In genomic region chr9:20694721-20695235, GRCm38 (mm10) we compare ENCODE assay signal across 9 mouse cellular contexts. TPM values are rescaled to one million over a fixed set of nuclear protein-coding genes. Genes with fewer than 3 reads are reported as not detected.
DNase-seq lines count a peak whose midpoint lies in the region; ATAC-seq lines count a peak whose summit lies in the region.
"Had no signal": no experiment of that assay in that cellular context is flagged by ENCODE, and none has a peak within 500 bp of the region (broad histone marks: within the 10 kb centered on the region; RNA-seq: fewer than 3 reads in every experiment).

No protein-coding gene starts in this region.

- ATAC-seq in heart, embryonic 16.5 days (replicated peaks; ENCODE audit: extremely low read depth, insufficient read depth, low FRiP score) = no peak
- no peak for ATAC-seq in hindbrain, embryonic 14.5 days (ENCODE audit: low FRiP score)
- ATAC-seq in midbrain, embryonic 15.5 days (replicated peaks) = no peak

- DNase-seq in heart, adult 11 months = no peak
- peak; percentile 49 for DNase-seq in embryo, embryonic 11 days
- DNase-seq in hindbrain, embryonic 14.5 days (ENCODE audit: low spot score) = peak; percentile 28
- no peak for DNase-seq in spleen, adult 12 weeks (ENCODE audit: low spot score)
- DNase-seq in urinary bladder, adult 2 months (ENCODE audit: low spot score) = no peak
- no peak for DNase-seq in right cerebral cortex, adult 2 months (ENCODE audit: low spot score in 2 of 2)

- peak overlapping the region; percentile 74 for H3K4me2 ChIP-seq in heart, embryonic 16.5 days (ENCODE audit: low read depth, low read length)
- peak overlapping the region; percentile 43 for H3K4me2 ChIP-seq in hindbrain, embryonic 14.5 days (replicated peaks)
- peak overlapping the region; percentile 38 for H3K4me2 ChIP-seq in midbrain, embryonic 15.5 days

- 3% methylated on average over 25 of the region's 25 CpGs for WGBS in heart, embryonic 16.5 days
- 4% methylated on average over 25 of the region's 25 CpGs for WGBS in hindbrain, embryonic 14.5 days
- 7% methylated on average over 25 of the region's 25 CpGs for whole genome bisulfite sequencing in midbrain, embryonic 15.5 days

- peaks cover 18% of the 10 kb centered on the region for H3K27me3 ChIP-seq in heart, embryonic 16.5 days (ENCODE audit: control insufficient read depth, insufficient read depth, low read length)
- no peaks in the 10 kb centered on the region for H3K27me3 ChIP-seq in hindbrain, embryonic 14.5 days (ENCODE audit: control insufficient read depth, insufficient read depth, low read length)
- H3K27me3 ChIP-seq in midbrain, embryonic 15.5 days (replicated peaks) = no peaks in the 10 kb centered on the region

- H3K4me1 ChIP-seq in heart, embryonic 16.5 days (ENCODE audit: control insufficient read depth, insufficient read depth, low read length) = peaks cover 9% of the 10 kb centered on the region
- peaks cover 28% of the 10 kb centered on the region for H3K4me1 ChIP-seq in hindbrain, embryonic 14.5 days (replicated peaks; ENCODE audit: control insufficient read depth, insufficient read depth, low read length)
- peaks cover 42% of the 10 kb centered on the region for H3K4me1 ChIP-seq in midbrain, embryonic 15.5 days

- H3K27ac ChIP-seq in heart, embryonic 16.5 days (ENCODE audit: low read length) = no peak overlapping the region
- peak overlapping the region; percentile 33; the same call in 1 of the 2 replicates for H3K27ac ChIP-seq in hindbrain, embryonic 14.5 days
- peak overlapping the region; percentile 65 for H3K27ac ChIP-seq in midbrain, embryonic 15.5 days
- H3K27ac ChIP-seq: macrophage had no signal

- H3K36me3 ChIP-seq in heart, embryonic 16.5 days (ENCODE audit: control insufficient read depth, insufficient read depth) = no peaks in the 10 kb centered on the region
- H3K36me3 ChIP-seq in hindbrain, embryonic 14.5 days (replicated peaks; ENCODE audit: control insufficient read depth, insufficient read depth) = no peaks in the 10 kb centered on the region
- no peaks in the 10 kb centered on the region for H3K36me3 ChIP-seq in midbrain, embryonic 15.5 days (replicated peaks)

- peak overlapping the region; percentile 53 for H3K4me3 ChIP-seq in heart, embryonic 16.5 days (ENCODE audit: low read length)
- H3K4me3 ChIP-seq in hindbrain, embryonic 14.5 days (replicated peaks; ENCODE audit: low read length) = peak overlapping the region; percentile 15
- peak overlapping the region; percentile 13; the same call in 1 of the 2 replicates for H3K4me3 ChIP-seq in midbrain, embryonic 15.5 days

- H3K9ac ChIP-seq in heart, embryonic 16.5 days (ENCODE audit: low read length) = peak overlapping the region; percentile 53
- peak overlapping the region; percentile 10; the same call in 1 of the 2 replicates for H3K9ac ChIP-seq in hindbrain, embryonic 14.5 days
- no peak overlapping the region for H3K9ac ChIP-seq in midbrain, embryonic 15.5 days

- no peaks in the 10 kb centered on the region for H3K9me3 ChIP-seq in heart, embryonic 16.5 days (replicated peaks; ENCODE audit: control insufficient read depth, low read length)
- H3K9me3 ChIP-seq in hindbrain, embryonic 14.5 days (ENCODE audit: control insufficient read depth, low read length) = no peaks in the 10 kb centered on the region
- H3K9me3 ChIP-seq in midbrain, embryonic 15.5 days = no peaks in the 10 kb centered on the region

RNA-seq across cellular contexts. Expression of gene Pin1, which starts 42.9 kb away (rescaled TPM):
- 47.4 and 48.4 TPM in 2 replicates for polyA plus RNA-seq in heart, embryonic 16.5 days (2015; fragmentation: Nextera tagmentation; extraction: Ambion mirVana)
- 64.5 and 64.6 TPM in 2 replicates for polyA plus RNA-seq in hindbrain, embryonic 14.5 days (2014; fragmentation: Nextera tagmentation; extraction: Ambion mirVana)
- 65.0 and 68.4 TPM in 2 replicates for polyA plus RNA-seq in midbrain, embryonic 15.5 days (2015; fragmentation: Nextera tagmentation; extraction: Ambion mirVana)
- polyA plus RNA-seq in urinary bladder, adult 2 months (2012; rRNA removed) = 16.3 and 18.9 TPM in 2 replicates

RNA-seq across cellular contexts. Expression of gene Fbxl12, which starts 50.2 kb away (rescaled TPM):
- polyA plus RNA-seq in heart, embryonic 16.5 days (2015; fragmentation: Nextera tagmentation; extraction: Ambion mirVana) = 19.4 and 21.6 TPM in 2 replicates
- 10.2 and 10.5 TPM in 2 replicates for polyA plus RNA-seq in hindbrain, embryonic 14.5 days (2014; fragmentation: Nextera tagmentation; extraction: Ambion mirVana)
- polyA plus RNA-seq in midbrain, embryonic 15.5 days (2015; fragmentation: Nextera tagmentation; extraction: Ambion mirVana) = 16.0 and 17.8 TPM in 2 replicates
- polyA plus RNA-seq in urinary bladder, adult 2 months (2012; rRNA removed) = 35.2 and 38.0 TPM in 2 replicates

RNA-seq across cellular contexts. Expression of gene Olfm2, which starts 51.4 kb away (rescaled TPM):
- polyA plus RNA-seq in heart, embryonic 16.5 days (2015; fragmentation: Nextera tagmentation; extraction: Ambion mirVana) = 1.4 and 1.7 TPM in 2 replicates
- polyA plus RNA-seq in hindbrain, embryonic 14.5 days (2014; fragmentation: Nextera tagmentation; extraction: Ambion mirVana) = 185 and 207 TPM in 2 replicates
- 209 and 213 TPM in 2 replicates for polyA plus RNA-seq in midbrain, embryonic 15.5 days (2015; fragmentation: Nextera tagmentation; extraction: Ambion mirVana)
- 4.7 and 6.2 TPM in 2 replicates for polyA plus RNA-seq in urinary bladder, adult 2 months (2012; rRNA removed)
- polyA plus RNA-seq: macrophage had no signal

RNA-seq across cellular contexts. Expression of gene Ubl5, which starts 52.1 kb away (rescaled TPM):
- polyA plus RNA-seq in heart, embryonic 16.5 days (2015; fragmentation: Nextera tagmentation; extraction: Ambion mirVana) = 281 and 320 TPM in 2 replicates
- polyA plus RNA-seq in hindbrain, embryonic 14.5 days (2014; fragmentation: Nextera tagmentation; extraction: Ambion mirVana) = 414 and 480 TPM in 2 replicates
- 411 and 447 TPM in 2 replicates for polyA plus RNA-seq in midbrain, embryonic 15.5 days (2015; fragmentation: Nextera tagmentation; extraction: Ambion mirVana)
- polyA plus RNA-seq in urinary bladder, adult 2 months (2012; rRNA removed) = 477 and 551 TPM in 2 replicates

Comparison
In these comparisons a context has a peak if more than half of its experiments do, and no peak if none do; other contexts are left out.
1. DNase-seq: peak in embryo, embryonic 11 days (single experiment) and hindbrain, embryonic 14.5 days (single experiment); none in heart, adult 11 months (single experiment), spleen, adult 12 weeks (single experiment), urinary bladder, adult 2 months (single experiment) and right cerebral cortex, adult 2 months (0 of 2).
2. RNA of gene Olfm2, which starts 51.4 kb away (polyA plus RNA-seq): 209 to 213 TPM in midbrain, embryonic 15.5 days and 185 to 207 TPM in hindbrain, embryonic 14.5 days; 4.7 to 6.2 TPM in urinary bladder, adult 2 months and 1.4 to 1.7 TPM in heart, embryonic 16.5 days; every median in the first group is over 10 times any median in the second.
3. Peak in every context shown above with its lines, with median percentiles within 50 percentile points of each other: H3K4me2 ChIP-seq and H3K4me3 ChIP-seq.